Mouse (Mus musculus) G1E-ER4 (cell line): ENCODE results near the gene Tfrc. TPM values are rescaled to one million over a fixed set of nuclear protein-coding genes. Genes with fewer than 3 reads are reported as not detected.

Experiments used
- GATA1 ChIP-seq: IDR thresholded peaks from one replicate; pipeline ENCODE4 v1.8.0; 2012; ENCODE audit warnings: low read length, inconsistent platforms
- polyA plus RNA-seq: library from polyadenylated mRNA; stranded (reverse); fragments of >175 nt; gene quantifications from 2 replicates; pipeline ENCODE4 v1.2.3, GENCODE M21; 2012

The Tfrc gene
- polyA plus RNA-seq = 6.9 and 18.2 TPM in 2 replicates

GRCm38 (mm10) chr16:32608712-32609400 is at the start of gene Tfrc:
Gene Tfrc, plus strand, starts transcription at chr16:32608920.
- no peak for TF ChIP-seq GATA1

GRCm38 (mm10) chr16:32559493-32559892 is 49.2 kb upstream of the Tfrc start:
- TF ChIP-seq GATA1 = no peak

- no peak for TF ChIP-seq GATA1
Observed at GRCm38 (mm10) chr16:32563056-32563793, 45.5 kb upstream of the Tfrc start.

- no peak for TF ChIP-seq GATA1
Observed at GRCm38 (mm10) chr16:32567282-32567681, 41.4 kb upstream of the Tfrc start.

- TF ChIP-seq GATA1 = no peak
Observed at GRCm38 (mm10) chr16:32568401-32568800, 40.3 kb upstream of the Tfrc start.

GRCm38 (mm10) chr16:32570042-32570441 is 38.7 kb upstream of the Tfrc start:
- TF ChIP-seq GATA1 = no peak

- no peak for TF ChIP-seq GATA1
Observed at GRCm38 (mm10) chr16:32572528-32572927, 36.2 kb upstream of the Tfrc start.

- TF ChIP-seq GATA1 = no peak
Observed at GRCm38 (mm10) chr16:32586482-32586881, 22.2 kb upstream of the Tfrc start.

GRCm38 (mm10) chr16:32588568-32588967 is 20.2 kb upstream of the Tfrc start:
- TF ChIP-seq GATA1 = no peak

- TF ChIP-seq GATA1 = no peak
Observed at GRCm38 (mm10) chr16:32591521-32591920, 17.2 kb upstream of the Tfrc start.

GRCm38 (mm10) chr16:32593283-32593805 is 15.4 kb upstream of the Tfrc start:
- TF ChIP-seq GATA1 = no peak

- no peak for TF ChIP-seq GATA1
Observed at GRCm38 (mm10) chr16:32593916-32594315, 14.8 kb upstream of the Tfrc start.

GRCm38 (mm10) chr16:32594701-32595100 is 14.0 kb upstream of the Tfrc start:
- no peak for TF ChIP-seq GATA1

- no peak for TF ChIP-seq GATA1
Observed at GRCm38 (mm10) chr16:32595142-32595855, 13.4 kb upstream of the Tfrc start.

- TF ChIP-seq GATA1 = no peak
Observed at GRCm38 (mm10) chr16:32597909-32598381, 10.8 kb upstream of the Tfrc start.

- TF ChIP-seq GATA1 = no peak
Observed at GRCm38 (mm10) chr16:32599151-32599550, 9.6 kb upstream of the Tfrc start.

GRCm38 (mm10) chr16:32602193-32602685 is 6.5 kb upstream of the Tfrc start:
- no peak for TF ChIP-seq GATA1
